Mouse (Mus musculus) kidney, embryonic 16.5 days (tissue): Measurements from ENCODE around the gene Pamr1. TPM values are rescaled to one million over a fixed set of nuclear protein-coding genes. Genes with fewer than 3 reads are reported as not detected.
A peak's percentile ranks its signal among the peaks of the same experiment; 100 is the strongest.

ENCODE experiments used
- ATAC-seq: fragments of 200-750 bp; cut with Nextera tagmentation; 2 replicates; pipeline ENCODE4 v1.8.0; 2017; ENCODE audit warnings: moderate TSS enrichment; ENCODE audit not compliant: low FRiP score, low TSS enrichment
- H3K27ac ChIP-seq: fragments of 300-500 bp; sonication (generic); 2 replicates; pipeline ENCODE4 v1.5.1; 2014; ENCODE audit warnings: low read length
- H3K27me3 ChIP-seq: fragments of 300-500 bp; sonication (generic); 2 replicates; pipeline ENCODE4 v1.6.1; 2014; ENCODE audit warnings: low read length, control low read depth, mixed read lengths; ENCODE audit not compliant: insufficient read depth
- H3K36me3 ChIP-seq: fragments of 300-500 bp; sonication (generic); 2 replicates; pipeline ENCODE4 v1.6.1; 2014; ENCODE audit warnings: low read length, control low read depth, mixed read lengths; ENCODE audit not compliant: insufficient read depth
- H3K4me1 ChIP-seq: fragments of 300-500 bp; sonication (generic); 2 replicates; pipeline ENCODE4 v1.6.1; 2014; ENCODE audit warnings: low read length, control low read depth, mixed read lengths; ENCODE audit not compliant: insufficient read depth
- H3K4me2 ChIP-seq: fragments of 300-500 bp; sonication (generic); replicated peaks from 2 replicates; pipeline ENCODE4 v1.6.1; 2014; ENCODE audit warnings: low read depth, low read length
- H3K4me3 ChIP-seq: fragments of 300-500 bp; sonication (generic); 2 replicates; pipeline ENCODE4 v1.5.1; 2014; ENCODE audit warnings: mild to moderate bottlenecking, low read length
- H3K9ac ChIP-seq: fragments of 300-500 bp; sonication (generic); replicated peaks from 2 replicates; pipeline ENCODE4 v1.6.1; 2014; ENCODE audit warnings: low read length
- H3K9me3 ChIP-seq: fragments of 300-500 bp; sonication (generic); 2 replicates; pipeline ENCODE4 v1.6.1; 2016; ENCODE audit warnings: low read length, control low read depth
- WGBS: fragments of 180-500 bp; shearing (Covaris S2); extraction: QIAGEN DNeasy Blood & Tissue Kit; methylation state at CpG from one replicate; pipeline ENCODE4 v1.1.7; 2014; 5-methylcytosine and 5-hydroxymethylcytosine counted together
- polyA plus RNA-seq: library from polyadenylated mRNA; unstranded; fragments of >200 nt; fragmentation: Nextera tagmentation; extraction: Ambion mirVana; gene quantifications from 2 replicates; pipeline ENCODE4 v1.2.1, GENCODE M21; 2015

Gene Pamr1
- polyA plus RNA-seq, 1 experiment from 2014 or later, result 34.1 TPM

DNA sequence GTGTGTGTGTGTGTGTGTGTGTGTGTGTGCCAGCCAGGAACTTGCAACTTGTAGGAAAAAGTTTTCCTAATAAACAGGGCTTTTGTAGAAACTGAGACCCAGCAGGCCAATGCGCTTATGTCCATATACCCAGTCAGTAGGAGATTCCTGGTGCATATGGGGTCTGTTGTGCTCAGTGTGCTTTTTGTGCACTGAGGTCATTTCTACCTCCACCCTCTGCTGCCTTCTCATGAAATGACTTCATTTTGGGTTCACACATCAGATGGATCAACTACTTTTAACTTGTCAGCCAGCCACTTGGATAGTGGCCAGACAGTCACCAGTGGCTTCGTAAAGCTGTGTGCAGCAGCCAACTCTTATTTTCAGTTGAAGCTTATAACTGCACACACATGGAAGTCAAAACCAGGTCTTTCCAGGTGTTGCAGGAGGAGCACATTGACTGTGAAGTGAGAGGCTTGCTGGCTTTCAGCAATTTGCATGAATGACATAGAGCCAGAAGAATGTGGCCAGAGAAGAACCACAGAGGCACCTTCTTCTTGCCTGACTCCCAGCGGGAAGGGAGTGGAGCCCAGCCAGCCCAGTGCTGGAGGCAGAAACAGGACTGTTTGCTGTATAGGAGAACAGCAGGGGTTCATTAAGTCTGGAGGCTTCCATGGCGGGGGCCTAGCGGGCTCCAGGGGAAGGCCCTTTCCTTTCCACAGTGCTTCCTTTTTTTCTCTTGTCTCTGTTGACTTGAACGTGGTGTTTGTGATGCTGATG lies 5.7 kb upstream of the Pamr1 start:
- Histone ChIP-seq H3K9me3 (no peaks in the 10 kb centered on the region), H3K4me3 (no peak overlapping the region), H3K9ac (no peak overlapping the region), H3K27ac (no peak overlapping the region), H3K36me3 (no peaks in the 10 kb centered on the region), H3K4me1 (peaks cover 10% of the 10 kb centered on the region; the same call in 1 of the 2 replicates), H3K27me3 (no peaks in the 10 kb centered on the region), H3K4me2 (no peak overlapping the region)
- no peak for ATAC-seq
- 60% methylated on average over 6 of the region's 6 CpGs for WGBS

DNA sequence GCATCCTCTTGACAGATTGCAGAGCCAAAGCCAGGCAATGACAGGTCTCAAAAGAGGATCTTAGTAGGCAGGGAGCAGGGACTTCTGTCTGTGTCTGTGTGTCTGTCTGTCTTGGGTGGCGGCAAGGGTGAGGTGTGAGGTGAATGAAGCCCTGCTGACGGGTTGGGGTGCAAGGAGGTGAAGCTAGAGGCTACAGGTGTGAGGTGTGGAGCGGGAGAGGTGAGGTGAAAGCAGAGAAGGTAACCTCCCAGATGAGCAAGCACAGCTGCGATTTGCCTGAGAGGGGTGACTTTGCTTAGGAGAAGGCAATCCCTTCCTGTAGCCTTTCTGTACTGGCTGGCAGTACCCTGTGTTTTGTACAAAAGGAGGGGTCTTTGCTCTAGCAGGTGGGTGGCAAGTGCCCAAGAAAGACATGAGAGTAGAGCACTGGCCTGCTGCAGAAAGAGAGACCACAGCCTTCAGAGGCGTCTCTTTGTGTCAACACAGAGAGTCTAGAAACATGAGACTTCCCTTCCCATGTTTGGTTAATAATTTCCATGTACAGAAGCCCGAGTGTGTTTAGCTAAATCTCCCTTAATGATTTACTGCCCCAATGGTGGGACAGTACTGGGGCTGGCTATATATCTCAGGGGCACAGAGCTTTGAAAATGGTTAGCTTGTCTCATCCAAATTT lies 1.2 kb downstream of the Pamr1 start:
- H3K4me3 ChIP-seq, result peak overlapping the region; percentile 52
- 0 out of 2 replicates have a peak, but pooled peaks cover 3% of the 10 kb centered on the region for H3K27me3 ChIP-seq
- peak overlapping the region; percentile 71 for H3K4me2 ChIP-seq
- 19% methylated on average over 6 of the region's 6 CpGs for WGBS
- H3K27ac ChIP-seq, result peak overlapping the region; percentile 84
- no peaks in the 10 kb centered on the region for H3K9me3 ChIP-seq
- H3K4me1 ChIP-seq, result peaks cover 31% of the 10 kb centered on the region
- H3K36me3 ChIP-seq, result no peaks in the 10 kb centered on the region
- ATAC-seq, result peak; percentile 78
- H3K9ac ChIP-seq, result peak overlapping the region; percentile 53

DNA sequence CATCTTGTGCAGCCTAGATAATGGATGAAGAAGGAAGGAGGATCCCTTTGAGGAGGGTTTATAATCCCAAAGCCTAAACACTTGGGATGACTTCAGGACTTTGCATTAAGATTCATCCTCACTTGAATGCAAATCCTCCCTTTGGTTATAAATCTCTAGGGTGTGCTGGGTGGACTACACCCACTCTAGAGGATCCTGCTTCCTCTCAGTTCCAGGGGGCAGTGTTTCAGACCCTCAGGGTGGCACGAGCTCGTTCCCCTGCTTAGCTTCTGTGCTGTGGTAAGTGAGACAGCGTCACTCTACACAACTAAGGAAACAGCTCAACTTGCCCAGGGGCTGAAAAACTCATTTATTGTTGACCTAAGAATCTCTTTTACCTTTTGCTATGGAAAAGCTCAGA lies 1.8 kb downstream of the Pamr1 start:
- H3K27me3 ChIP-seq, result 0 out of 2 replicates have a peak, but pooled peaks cover 3% of the 10 kb centered on the region
- peak overlapping the region; percentile 84 for H3K27ac ChIP-seq
- peak; percentile 50 for ATAC-seq
- peaks cover 31% of the 10 kb centered on the region for H3K4me1 ChIP-seq
- no peaks in the 10 kb centered on the region for H3K9me3 ChIP-seq
- 6% methylated on average over 3 of the region's 3 CpGs for WGBS
- peak overlapping the region; percentile 6; the same call in 1 of the 2 replicates for H3K4me3 ChIP-seq
- no peaks in the 10 kb centered on the region for H3K36me3 ChIP-seq
- no peak overlapping the region; the same call in 1 of the 2 replicates for H3K9ac ChIP-seq
- H3K4me2 ChIP-seq, result peak overlapping the region; percentile 71

DNA sequence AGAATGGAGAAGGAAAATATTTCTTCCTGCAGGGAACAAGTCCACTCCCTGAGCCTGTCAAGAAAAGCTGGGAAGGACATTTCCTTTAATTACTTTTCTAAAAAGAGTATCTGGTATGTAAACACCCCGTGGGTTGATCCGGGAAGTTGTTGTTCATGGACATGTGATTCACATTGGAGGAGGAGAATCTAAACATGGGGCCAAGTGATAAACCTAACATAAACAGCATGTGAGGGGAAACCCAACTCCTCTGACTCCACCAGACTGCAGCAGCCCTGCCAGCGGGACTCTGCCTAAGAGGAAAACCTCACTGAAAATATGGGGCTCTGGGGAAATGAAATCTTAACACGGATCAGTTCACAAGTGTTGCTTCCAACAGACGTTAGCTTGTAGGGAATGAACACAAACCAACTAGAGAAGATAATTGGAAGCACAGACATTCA lies 2.3 kb downstream of the Pamr1 start:
- peak; percentile 57 for ATAC-seq
- Histone ChIP-seq H3K4me3 (no peak overlapping the region), H3K9ac (no peak overlapping the region), H3K27me3 (0 out of 2 replicates have a peak, but pooled peaks cover 3% of the 10 kb centered on the region), H3K4me2 (peak overlapping the region; percentile 71), H3K36me3 (no peaks in the 10 kb centered on the region), H3K4me1 (peaks cover 31% of the 10 kb centered on the region), H3K27ac (peak overlapping the region; percentile 84), H3K9me3 (no peaks in the 10 kb centered on the region)
- WGBS, result 1% methylated on average over 5 of the region's 5 CpGs

DNA sequence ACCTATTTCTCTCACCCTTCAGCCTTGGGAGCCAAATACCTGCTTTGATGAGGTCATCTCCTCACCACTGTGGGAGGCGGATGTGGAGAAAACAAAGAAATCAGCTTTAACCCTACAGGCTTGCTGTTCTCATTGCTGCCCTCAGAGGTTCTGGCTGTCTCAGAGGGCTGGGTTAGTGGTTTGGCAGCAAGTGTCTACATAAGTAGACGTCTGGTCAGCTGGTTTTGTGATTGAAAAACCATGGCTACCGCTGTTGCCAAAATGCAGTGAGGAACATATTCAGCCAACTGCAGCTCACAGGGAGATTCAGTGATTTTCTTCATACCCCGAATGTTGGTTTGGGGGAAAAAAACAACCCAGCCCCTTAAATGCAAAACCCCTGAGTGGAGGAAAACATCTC lies 7.3 kb downstream of the Pamr1 start:
- no peaks in the 10 kb centered on the region for H3K27me3 ChIP-seq
- no peak for ATAC-seq
- H3K4me1 ChIP-seq, result peaks cover 10% of the 10 kb centered on the region
- H3K9ac ChIP-seq, result no peak overlapping the region
- no peaks in the 10 kb centered on the region for H3K36me3 ChIP-seq
- H3K27ac ChIP-seq, result no peak overlapping the region
- no peak overlapping the region for H3K4me2 ChIP-seq
- H3K9me3 ChIP-seq, result no peaks in the 10 kb centered on the region
- no peak overlapping the region for H3K4me3 ChIP-seq
- 77% methylated on average over 4 of the region's 4 CpGs for WGBS

DNA sequence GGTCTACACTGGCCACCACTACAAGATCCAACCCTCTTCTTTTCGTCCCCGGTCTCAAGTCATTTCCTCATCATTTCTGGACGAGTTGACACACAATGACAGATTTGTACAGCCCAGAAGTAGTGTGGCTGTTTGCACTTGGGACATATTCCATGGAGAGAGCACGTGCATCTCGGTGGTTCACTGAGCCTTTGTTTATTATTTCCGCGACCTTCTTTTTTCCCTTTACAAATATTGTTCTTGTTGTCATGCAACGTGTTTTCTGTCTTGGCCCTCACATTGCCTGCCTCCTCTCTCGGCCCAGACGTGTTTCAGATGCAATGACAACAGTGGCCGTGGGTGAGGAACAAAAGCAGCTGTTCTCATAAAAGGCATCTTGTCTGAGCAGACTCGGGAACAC lies 9.2 kb downstream of the Pamr1 start:
- H3K4me2 ChIP-seq, result no peak overlapping the region
- no peak for ATAC-seq
- peaks cover 2% of the 10 kb centered on the region; the same call in 1 of the 2 replicates for H3K4me1 ChIP-seq
- H3K4me3 ChIP-seq, result no peak overlapping the region
- H3K27me3 ChIP-seq, result no peaks in the 10 kb centered on the region
- no peaks in the 10 kb centered on the region for H3K9me3 ChIP-seq
- no peaks in the 10 kb centered on the region for H3K36me3 ChIP-seq
- no peak overlapping the region for H3K9ac ChIP-seq
- H3K27ac ChIP-seq, result no peak overlapping the region
- WGBS, result 67% methylated on average over 12 of the region's 12 CpGs

DNA sequence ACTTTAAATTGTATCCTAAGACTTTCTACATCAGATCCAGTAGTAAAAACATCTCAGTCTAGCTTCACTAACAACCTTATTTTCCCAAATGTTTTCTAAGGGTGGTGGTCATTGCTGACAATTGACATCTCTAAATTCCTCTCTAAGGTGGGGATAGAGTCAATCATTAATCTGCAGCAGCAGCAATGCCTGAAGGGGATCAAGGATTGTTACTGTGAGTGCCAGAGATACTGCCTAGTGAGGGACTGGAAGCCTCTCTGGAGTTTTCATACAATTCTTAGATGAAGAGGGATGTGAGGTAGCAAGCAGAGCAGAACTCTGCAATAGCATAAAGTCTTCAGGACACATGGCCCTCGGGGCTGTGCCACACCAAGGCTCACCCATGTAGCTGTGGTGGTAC lies 14.0 kb downstream of the Pamr1 start:
- no peak overlapping the region for H3K4me2 ChIP-seq
- no peaks in the 10 kb centered on the region for H3K27me3 ChIP-seq
- 77% methylated on average over 1 of the region's 1 CpGs for WGBS
- H3K36me3 ChIP-seq, result no peaks in the 10 kb centered on the region
- no peak overlapping the region for H3K4me3 ChIP-seq
- H3K9ac ChIP-seq, result no peak overlapping the region
- ATAC-seq, result no peak
- H3K9me3 ChIP-seq, result no peaks in the 10 kb centered on the region
- peaks cover 5% of the 10 kb centered on the region; the same call in 1 of the 2 replicates for H3K4me1 ChIP-seq
- H3K27ac ChIP-seq, result no peak overlapping the region

DNA sequence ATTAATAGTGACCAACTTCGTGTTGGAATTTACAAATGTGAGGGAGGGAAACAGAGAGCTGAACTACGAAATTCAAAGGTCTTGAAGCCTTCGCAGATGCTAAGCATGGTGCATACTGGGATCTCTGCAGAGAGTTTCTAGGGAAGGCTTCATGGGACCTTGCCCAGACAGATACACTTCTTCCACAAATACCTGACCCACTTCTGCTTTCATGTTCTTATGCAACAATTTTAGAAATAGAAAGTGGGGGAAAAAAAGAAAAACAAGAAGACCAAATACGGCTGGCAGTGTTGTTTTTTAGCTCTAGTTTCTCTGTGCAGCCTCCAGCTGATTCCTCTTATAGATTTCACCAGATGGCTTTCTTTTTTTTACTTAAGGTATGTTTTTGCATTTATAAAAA lies 29.4 kb downstream of the Pamr1 start:
- no peaks in the 10 kb centered on the region for H3K9me3 ChIP-seq
- H3K27me3 ChIP-seq, result no peaks in the 10 kb centered on the region
- no peak overlapping the region for H3K4me3 ChIP-seq
- H3K4me2 ChIP-seq, result no peak overlapping the region
- WGBS, result 83% methylated on average over 4 of the region's 4 CpGs
- H3K9ac ChIP-seq, result no peak overlapping the region
- no peaks in the 10 kb centered on the region for H3K4me1 ChIP-seq
- H3K36me3 ChIP-seq, result no peaks in the 10 kb centered on the region
- H3K27ac ChIP-seq, result no peak overlapping the region
- no peak for ATAC-seq

DNA sequence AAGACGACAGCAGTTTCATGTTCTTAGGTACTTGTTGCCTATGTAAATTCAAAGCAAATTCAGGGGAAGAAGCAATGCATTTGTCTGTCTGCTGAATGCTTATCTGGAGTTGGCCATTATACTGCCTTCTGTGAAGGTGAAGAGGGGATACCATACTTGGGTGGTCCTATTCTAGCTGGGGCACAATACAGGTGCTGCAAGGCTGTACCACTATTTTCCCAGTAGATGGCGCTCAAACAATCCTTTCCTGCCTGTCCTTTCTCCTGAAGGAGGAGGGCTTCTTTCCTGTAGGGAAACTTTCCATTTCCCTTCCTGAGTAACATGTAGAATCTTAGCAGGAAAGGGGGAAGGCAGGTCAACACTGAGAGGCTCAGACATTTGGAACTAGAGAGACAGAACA lies 40.2 kb downstream of the Pamr1 start:
- WGBS, result 39% methylated on average over 2 of the region's 2 CpGs
- H3K9ac ChIP-seq, result no peak overlapping the region
- no peak overlapping the region for H3K4me2 ChIP-seq
- no peak overlapping the region for H3K27ac ChIP-seq
- ATAC-seq, result no peak
- H3K27me3 ChIP-seq, result no peaks in the 10 kb centered on the region
- H3K9me3 ChIP-seq, result no peaks in the 10 kb centered on the region
- H3K36me3 ChIP-seq, result no peaks in the 10 kb centered on the region
- H3K4me1 ChIP-seq, result no peaks in the 10 kb centered on the region
- no peak overlapping the region for H3K4me3 ChIP-seq

DNA sequence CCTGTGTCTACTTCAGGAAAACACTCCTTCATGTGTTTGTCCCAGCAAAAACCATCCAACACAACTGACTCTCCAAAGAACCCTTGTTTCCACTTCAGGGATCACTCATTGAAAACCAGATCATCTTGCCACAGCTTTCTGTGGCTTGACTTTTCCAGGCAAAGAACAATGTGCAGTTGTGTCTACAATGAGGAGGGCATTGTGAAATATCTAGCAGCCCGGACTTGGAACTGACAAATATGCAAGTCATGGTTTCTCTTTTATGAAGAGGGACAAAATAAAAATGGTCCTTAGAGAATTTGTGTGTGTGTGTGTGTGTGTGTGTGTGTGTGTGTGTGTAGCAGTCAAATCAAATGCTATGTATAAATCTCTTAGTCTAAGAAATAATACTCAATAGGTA lies 44.7 kb downstream of the Pamr1 start:
- H3K27me3 ChIP-seq, result no peaks in the 10 kb centered on the region
- no peaks in the 10 kb centered on the region for H3K36me3 ChIP-seq
- H3K9ac ChIP-seq, result no peak overlapping the region
- no peak overlapping the region for H3K4me2 ChIP-seq
- no peaks in the 10 kb centered on the region for H3K4me1 ChIP-seq
- H3K4me3 ChIP-seq, result no peak overlapping the region
- H3K9me3 ChIP-seq, result no peaks in the 10 kb centered on the region
- WGBS, result 85% methylated on average over 1 of the region's 1 CpGs
- ATAC-seq, result no peak
- H3K27ac ChIP-seq, result no peak overlapping the region
